Comparison of ENCODE assay signal across 8 mouse cellular contexts in the genomic region with DNA sequence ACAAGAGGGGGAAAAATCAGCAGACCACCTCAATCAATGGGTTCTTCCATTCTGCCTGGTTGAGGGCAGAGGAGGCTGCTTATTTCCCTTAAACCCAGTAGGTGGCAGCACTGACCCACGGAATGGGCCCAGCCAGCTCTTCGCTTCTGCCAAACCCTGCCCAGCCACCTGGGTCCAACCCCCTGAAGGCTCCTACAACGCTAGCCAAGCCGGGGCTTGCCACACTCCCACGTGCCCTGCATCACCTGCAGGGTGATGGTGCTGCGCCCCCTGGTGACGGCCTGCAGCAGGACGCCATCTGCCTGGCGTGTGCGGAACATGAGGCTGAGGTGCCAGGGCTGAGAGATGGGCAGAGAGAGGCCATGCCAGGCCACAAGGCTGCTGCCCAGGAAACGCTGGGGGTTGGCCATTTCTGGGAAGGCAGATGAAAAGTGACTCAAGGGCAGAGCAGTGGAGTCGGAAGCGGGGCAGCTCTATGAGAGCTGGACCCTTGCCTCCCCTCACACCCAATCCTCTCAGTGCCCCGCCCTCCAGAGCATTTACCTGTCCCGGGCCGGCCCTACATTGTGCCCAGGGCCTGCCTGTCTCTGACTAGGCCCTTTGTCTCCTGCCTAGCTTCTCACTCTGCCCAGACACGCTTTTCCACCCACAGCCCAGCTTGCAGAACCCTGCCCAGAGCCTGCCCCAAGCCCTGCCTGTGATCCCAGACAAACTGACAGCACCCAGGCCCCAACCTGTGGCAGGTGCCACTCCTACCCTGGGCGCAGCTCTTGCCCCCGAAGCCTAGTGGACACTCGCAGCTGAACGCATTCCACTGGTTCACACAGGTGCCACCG. TPM values are rescaled to one million over a fixed set of nuclear protein-coding genes. Genes with fewer than 3 reads are reported as not detected.
DNase-seq lines count a peak whose midpoint lies in the region; ATAC-seq and TF ChIP-seq lines count a peak whose summit lies in the region.

No protein-coding gene starts in this region.

- H3K9me3 ChIP-seq in G1E (replicated peaks), result no peaks in the 10 kb centered on the region
- no peaks in the 10 kb centered on the region for H3K9me3 ChIP-seq in forebrain, embryonic 16.5 days (ENCODE audit: control insufficient read depth, low read length)
- no peaks in the 10 kb centered on the region for H3K9me3 ChIP-seq in lung, embryonic 15.5 days

- 0 out of 2 replicates have a peak, but pooled peaks have one; percentile 19 for TF ChIP-seq POLR2A in thymus, adult 2 months (IDR thresholded peaks at IDR 0.05; ENCODE audit: control insufficient read depth, extremely low read depth, insufficient read depth, low read length, poor library complexity)

- WGBS in forebrain, embryonic 16.5 days, result 33% methylated on average over 22 of the region's 22 CpGs
- 30% methylated on average over 21 of the region's 22 CpGs for WGBS in lung, embryonic 15.5 days
- 40% methylated on average over 22 of the region's 22 CpGs for WGBS in thymus, adult 2 months

- H3K27me3 ChIP-seq in G1E (ENCODE audit: insufficient read depth, low read length), result peaks cover 50% of the 10 kb centered on the region
- no peaks in the 10 kb centered on the region for H3K27me3 ChIP-seq in forebrain, embryonic 16.5 days (replicated peaks; ENCODE audit: control insufficient read depth, insufficient read depth, low read length)
- H3K27me3 ChIP-seq in lung, embryonic 15.5 days, result no peaks in the 10 kb centered on the region
- H3K27me3 ChIP-seq in thymus, adult 2 months (ENCODE audit: control insufficient read depth, insufficient read depth, low read length), result no peaks in the 10 kb centered on the region

- peak overlapping the region; percentile 41; the same call in 1 of the 2 replicates for H3K4me3 ChIP-seq in G1E (ENCODE audit: low read depth, low read length)
- H3K4me3 ChIP-seq in forebrain, embryonic 16.5 days (replicated peaks; ENCODE audit: low read length), result no peak overlapping the region
- H3K4me3 ChIP-seq in layer of hippocampus, adult 2 months, result no peak overlapping the region
- H3K4me3 ChIP-seq in lung, embryonic 15.5 days, result 0 out of 2 replicates have a peak overlapping the region, but pooled peaks have one; percentile 8
- no peak overlapping the region for H3K4me3 ChIP-seq in thymus, adult 2 months (ENCODE audit: control insufficient read depth, insufficient read depth, low read length)

- ATAC-seq in G1E (ENCODE audit: extremely low read depth, insufficient number of reproducible peaks, low FRiP score, poor library complexity, severe bottlenecking), result peak; percentile 64
- peak; percentile 89 for ATAC-seq in forebrain, embryonic 16.5 days
- ATAC-seq in lung, embryonic 15.5 days (ENCODE audit: borderline replicate concordance, extremely low read depth, low FRiP score, low TSS enrichment), result peak; percentile 87

- no peaks in the 10 kb centered on the region for H3K36me3 ChIP-seq in G1E (replicated peaks)
- H3K36me3 ChIP-seq in forebrain, embryonic 16.5 days (ENCODE audit: control insufficient read depth, insufficient read depth), result peaks cover 41% of the 10 kb centered on the region
- no peaks in the 10 kb centered on the region for H3K36me3 ChIP-seq in lung, embryonic 15.5 days
- H3K36me3 ChIP-seq in thymus, adult 2 months (ENCODE audit: control insufficient read depth, insufficient read depth, low read length), result no peaks in the 10 kb centered on the region

- peak overlapping the region; percentile 29; the same call in 1 of the 2 replicates for H3K9ac ChIP-seq in forebrain, embryonic 16.5 days (replicated peaks; ENCODE audit: low read depth, low read length)
- no peak overlapping the region for H3K9ac ChIP-seq in lung, embryonic 15.5 days

- peak; percentile 77 for DNase-seq in G1E (ENCODE audit: low spot score)
- DNase-seq in cerebellum, adult 18-20 months, result peak; percentile 94 to 95
- DNase-seq in heart, postnatal 36 days, result peak; percentile 79
- peak; percentile 87 for DNase-seq in layer of hippocampus, adult 2 months (ENCODE audit: low spot score in 2 of 2)
- DNase-seq in ovary, adult 18-20 months (ENCODE audit: low spot score), result peak; percentile 87
- peak; percentile 94 for DNase-seq in thymus, adult 2 months

- H3K4me1 ChIP-seq in G1E (ENCODE audit: insufficient read depth, low read depth, low read length), result peaks cover 9% of the 10 kb centered on the region
- H3K4me1 ChIP-seq in forebrain, embryonic 16.5 days (replicated peaks; ENCODE audit: control insufficient read depth, insufficient read depth, low read length), result peaks cover 27% of the 10 kb centered on the region
- H3K4me1 ChIP-seq in lung, embryonic 15.5 days, result peaks cover 5% of the 10 kb centered on the region
- no peaks in the 10 kb centered on the region for H3K4me1 ChIP-seq in thymus, adult 2 months (replicated peaks; ENCODE audit: control insufficient read depth, insufficient read depth, low read length)

- intact Hi-C loops in heart, postnatal 36 days (cut with DNase I), result loop anchor here (1.0 to 5.0 kb wide), 2 partner anchors 161 to 370 kb away; no protein-coding TSS in a partner anchor

- H3K4me2 ChIP-seq in forebrain, embryonic 16.5 days (ENCODE audit: low read length), result no peak overlapping the region
- peak overlapping the region; percentile 41 for H3K4me2 ChIP-seq in lung, embryonic 15.5 days

- TF ChIP-seq CTCF in G1E (IDR thresholded peaks at IDR 0.05; ENCODE audit: low read depth, low read length), result peak; percentile 64
- peak; percentile 93 for TF ChIP-seq CTCF in layer of hippocampus, adult 2 months (conservative IDR thresholded peaks at IDR 0.05)
- TF ChIP-seq CTCF in thymus, adult 2 months (IDR thresholded peaks at IDR 0.05; ENCODE audit: borderline replicate concordance, control insufficient read depth, extremely low read depth, insufficient read depth, low read length, poor library complexity), result peak; percentile 98

- peak overlapping the region; percentile 56 for H3K27ac ChIP-seq in forebrain, embryonic 16.5 days (ENCODE audit: low read length)
- peak overlapping the region; percentile 64 for H3K27ac ChIP-seq in layer of hippocampus, adult 2 months
- H3K27ac ChIP-seq in lung, embryonic 15.5 days, result 0 out of 2 replicates have a peak overlapping the region, but pooled peaks have one; percentile 4
- H3K27ac ChIP-seq in thymus, adult 2 months (ENCODE audit: control insufficient read depth, insufficient read depth, low read length), result no peak overlapping the region

RNA-seq across cellular contexts. Expression of gene Celsr2, which starts 13.4 kb away (rescaled TPM):
- total RNA-seq in G1E (2014; fragmentation: Nextera tagmentation) (not detected in 2 replicates), G1E (2017) (0.23 and 0.38 TPM in 2 replicates)
- 0.03 TPM in 1 of 2 replicates, not detected in the other for polyA plus RNA-seq in G1E (2012)
- 46.7 and 47.3 TPM in 2 replicates for polyA plus RNA-seq in forebrain, embryonic 16.5 days (2015; fragmentation: Nextera tagmentation; extraction: Ambion mirVana)
- 1 to 10 TPM; 6.6 to 7.4 TPM for total RNA-seq in heart, postnatal 36 days (2021)
- 100 to 1,000 TPM; 185 to 201 TPM for total RNA-seq in layer of hippocampus, adult 2 months (2021)
- 7.5 and 8.5 TPM in 2 replicates for polyA plus RNA-seq in lung, embryonic 15.5 days (2015; fragmentation: Nextera tagmentation; extraction: Ambion mirVana)
- polyA plus RNA-seq in thymus, adult 2 months (2012; rRNA removed), result 28.2 and 37.6 TPM in 2 replicates

RNA-seq across cellular contexts. Expression of gene Psrc1, which starts 18.3 kb away (rescaled TPM):
- total RNA-seq in G1E (2014; fragmentation: Nextera tagmentation) (129 and 172 TPM in 2 replicates), G1E (2017) (33.7 and 36.9 TPM in 2 replicates)
- 122 and 125 TPM in 2 replicates for polyA plus RNA-seq in G1E (2012)
- polyA plus RNA-seq in forebrain, embryonic 16.5 days (2015; fragmentation: Nextera tagmentation; extraction: Ambion mirVana), result 29.0 and 29.2 TPM in 2 replicates
- under 1 TPM; 0.39 to 0.68 TPM for total RNA-seq in heart, postnatal 36 days (2021)
- total RNA-seq in layer of hippocampus, adult 2 months (2021), result 10 to 100 TPM; 17.5 to 22.2 TPM
- 79.8 and 81.5 TPM in 2 replicates for polyA plus RNA-seq in lung, embryonic 15.5 days (2015; fragmentation: Nextera tagmentation; extraction: Ambion mirVana)
- 27.9 and 29.9 TPM in 2 replicates for polyA plus RNA-seq in thymus, adult 2 months (2012; rRNA removed)

RNA-seq across cellular contexts. Expression of gene Mybphl, which starts 37.2 kb away (rescaled TPM):
- total RNA-seq in G1E (2014; fragmentation: Nextera tagmentation) (not detected in 2 replicates), G1E (2017) (not detected in 2 replicates)
- polyA plus RNA-seq in G1E (2012), result not detected in 2 replicates
- polyA plus RNA-seq in forebrain, embryonic 16.5 days (2015; fragmentation: Nextera tagmentation; extraction: Ambion mirVana), result 0.16 TPM in 1 of 2 replicates, not detected in the other
- total RNA-seq in heart, postnatal 36 days (2021), result 10 to 100 TPM; 46.4 to 54.6 TPM
- 1 to 10 TPM in 1 of 2 experiments, under 1 TPM in 1; 0.83 to 1.5 TPM for total RNA-seq in layer of hippocampus, adult 2 months (2021)
- 2.8 and 9.3 TPM in 2 replicates for polyA plus RNA-seq in lung, embryonic 15.5 days (2015; fragmentation: Nextera tagmentation; extraction: Ambion mirVana)
- 8.3 and 16.6 TPM in 2 replicates for polyA plus RNA-seq in thymus, adult 2 months (2012; rRNA removed)

RNA-seq across cellular contexts. Expression of gene Sars, which starts 43.1 kb away (rescaled TPM):
- 138 and 143 TPM in 2 replicates for total RNA-seq in G1E (2014; fragmentation: Nextera tagmentation)
- total RNA-seq in G1E (2017), result 341 and 480 TPM in 2 replicates
- polyA plus RNA-seq in G1E (2012), result 170 and 206 TPM in 2 replicates
- 230 and 238 TPM in 2 replicates for polyA plus RNA-seq in forebrain, embryonic 16.5 days (2015; fragmentation: Nextera tagmentation; extraction: Ambion mirVana)
- total RNA-seq in heart, postnatal 36 days (2021), result 10 to 100 TPM; 82.6 to 83.9 TPM
- 100 to 1,000 TPM; 198 to 213 TPM for total RNA-seq in layer of hippocampus, adult 2 months (2021)
- 115 and 116 TPM in 2 replicates for polyA plus RNA-seq in lung, embryonic 15.5 days (2015; fragmentation: Nextera tagmentation; extraction: Ambion mirVana)
- polyA plus RNA-seq in thymus, adult 2 months (2012; rRNA removed), result 45.7 and 46.5 TPM in 2 replicates

Comparison
In these comparisons a context has a peak if more than half of its experiments do, and no peak if none do; other contexts are left out.
1. H3K4me3 ChIP-seq: peak in G1E (single experiment) and lung, embryonic 15.5 days (single experiment); none in forebrain, embryonic 16.5 days (single experiment), layer of hippocampus, adult 2 months (single experiment) and thymus, adult 2 months (single experiment).
2. Peak in every context shown above with its lines, with median percentiles within 50 percentile points of each other: ATAC-seq, DNase-seq and CTCF ChIP-seq.